Mouse (Mus musculus) left cerebral cortex, postnatal 36 days (tissue): Measurements from ENCODE around the gene Pnpla6. TPM values are rescaled to one million over a fixed set of nuclear protein-coding genes. Genes with fewer than 3 reads are reported as not detected.

Experiments
- DNase-seq, 2 experiments: peaks; one replicate each; pipeline ENCODE4 v3.0.0; 2021 to 2022; ENCODE audit warnings: low spot score in 2 of 2, mixed read lengths in 1 of 2
- intact Hi-C: fragments of 180-260 bp; cut with DNase I; formaldehyde crosslinking; loops from one replicate; pipeline ENCODE4 v1.15.1; 2025
- total RNA-seq, 2 experiments: library from RNA; stranded (reverse); gene quantifications; 2 replicates each; pipeline ENCODE4 v1.2.3; 2021

The Pnpla6 gene
- total RNA-seq, 2 experiments from 2014 or later: 55.9 to 79.2 TPM

GRCm38 (mm10) chr8:3500235-3501090 is 14.7 kb upstream of the Pnpla6 start, which contains the start of gene Mcoln1:
TSS of gene Mcoln1 (plus strand) at chr8:3500457.
- intact Hi-C loops: no loop called here
- peak; percentile 98 for DNase-seq

- intact Hi-C loops: no loop called here
- DNase-seq: peak; percentile 34 to 38
Measured at GRCm38 (mm10) chr8:3502217-3502616, 13.0 kb upstream of the Pnpla6 start.

GRCm38 (mm10) chr8:3507979-3508754 is 7.0 kb upstream of the Pnpla6 start:
- DNase-seq: no peak
- intact Hi-C loops: no loop called here

- DNase-seq: no peak
- intact Hi-C loops: loop anchor here (10.0 kb wide), 1 partner anchor 240 kb away; the partner anchor contains the start of gene Insr
Measured at GRCm38 (mm10) chr8:3514681-3515247, 420 bp upstream of the Pnpla6 start.

- DNase-seq: peak; percentile 59 to 64
- intact Hi-C loops: loop anchor here (10.0 kb wide), 1 partner anchor 241 kb away; the partner anchor contains the start of gene Insr
Measured at GRCm38 (mm10) chr8:3515771-3516417, 710 bp downstream of the Pnpla6 start.

GRCm38 (mm10) chr8:3516450-3517116 is 1.4 kb downstream of the Pnpla6 start:
- DNase-seq: peak; percentile 96 to 97
- intact Hi-C loops: loop anchor here (10.0 kb wide), 1 partner anchor 242 kb away; the partner anchor contains the start of gene Insr

- peak in 1 of 2 experiments; percentile 22 for DNase-seq
- intact Hi-C loops: loop anchor here (10.0 kb wide), 1 partner anchor 242 kb away; the partner anchor contains the start of gene Insr
Measured at GRCm38 (mm10) chr8:3517117-3517495, 1.9 kb downstream of the Pnpla6 start.

GRCm38 (mm10) chr8:3522007-3522697 is 7.0 kb downstream of the Pnpla6 start:
- intact Hi-C loops: no loop called here
- no peak for DNase-seq

GRCm38 (mm10) chr8:3530816-3531215 is 15.6 kb downstream of the Pnpla6 start:
- no peak for DNase-seq
- intact Hi-C loops: no loop called here

- DNase-seq: no peak
- intact Hi-C loops: no loop called here
Measured at GRCm38 (mm10) chr8:3531936-3532335, 16.8 kb downstream of the Pnpla6 start.

- no peak for DNase-seq
- intact Hi-C loops: no loop called here
Measured at GRCm38 (mm10) chr8:3536053-3536841, 21.1 kb downstream of the Pnpla6 start.

- no peak for DNase-seq
- intact Hi-C loops: no loop called here
Measured at GRCm38 (mm10) chr8:3536940-3537339, 21.8 kb downstream of the Pnpla6 start.

GRCm38 (mm10) chr8:3537666-3538065 is 22.5 kb downstream of the Pnpla6 start:
- DNase-seq: no peak
- intact Hi-C loops: no loop called here

GRCm38 (mm10) chr8:3539146-3539545 is 24.0 kb downstream of the Pnpla6 start:
- intact Hi-C loops: no loop called here

GRCm38 (mm10) chr8:3540076-3540475 is 24.9 kb downstream of the Pnpla6 start:
- no peak for DNase-seq
- intact Hi-C loops: no loop called here

More at GRCm38 (mm10) chr8:3539146-3539545, 24.0 kb downstream of the Pnpla6 start:
- DNase-seq: no peak

- intact Hi-C loops: no loop called here
- DNase-seq: no peak
Measured at GRCm38 (mm10) chr8:3546511-3546910, 31.3 kb downstream of the Pnpla6 start.

- DNase-seq: no peak
- intact Hi-C loops: no loop called here
Measured at GRCm38 (mm10) chr8:3552240-3552639, 37.1 kb downstream of the Pnpla6 start.

GRCm38 (mm10) chr8:3556114-3556513 is 40.9 kb downstream of the Pnpla6 start:
- DNase-seq: no peak
- intact Hi-C loops: loop anchor here (5.0 kb wide), 1 partner anchor 116 kb away; the partner anchor contains the start of gene Fcor
